Mouse (Mus musculus): ENCODE data around the gene Pan3. TPM values are rescaled to one million over a fixed set of nuclear protein-coding genes. Genes with fewer than 3 reads are reported as not detected.

The Pan3 gene
- polyA plus RNA-seq (2014; fragmentation: Illumina TruSeq; extraction: RNeasy Lipid Tissue Mini Kit (QIAGEN cat#74804); ENCODE audit: low read depth, low replicate concordance) = 154 TPM

GRCm38 (mm10) chr5:147429535-147430305 lies at the start of gene Pan3:
Pan3 (plus strand) TSS chr5:147430161.

GRCm38 (mm10) chr5:147399843-147400504 lies 30.0 kb upstream of the Pan3 start, which contains the start of gene Flt3:
Flt3 (minus strand) TSS chr5:147400489.

Other genes with a start within 250 kb of the Pan3 start
- gene Gsx1, start 241.5 kb upstream of the Pan3 start, polyA plus RNA-seq (2014; fragmentation: Illumina TruSeq; extraction: RNeasy Lipid Tissue Mini Kit (QIAGEN cat#74804); ENCODE audit: low read depth, low replicate concordance) = not detected
- gene Pdx1, start 160.2 kb upstream of the Pan3 start, polyA plus RNA-seq (2014; fragmentation: Illumina TruSeq; extraction: RNeasy Lipid Tissue Mini Kit (QIAGEN cat#74804); ENCODE audit: low read depth, low replicate concordance) = not detected
- not detected for gene Cdx2, start 122.9 kb upstream of the Pan3 start, polyA plus RNA-seq (2014; fragmentation: Illumina TruSeq; extraction: RNeasy Lipid Tissue Mini Kit (QIAGEN cat#74804); ENCODE audit: low read depth, low replicate concordance)
- not detected for gene Urad, start 107.7 kb upstream of the Pan3 start, polyA plus RNA-seq (2014; fragmentation: Illumina TruSeq; extraction: RNeasy Lipid Tissue Mini Kit (QIAGEN cat#74804); ENCODE audit: low read depth, low replicate concordance)
- 1.1 TPM for gene Flt3, start 29.7 kb upstream of the Pan3 start, polyA plus RNA-seq (2014; fragmentation: Illumina TruSeq; extraction: RNeasy Lipid Tissue Mini Kit (QIAGEN cat#74804); ENCODE audit: low read depth, low replicate concordance)

Measured in testis, adult 10 weeks (tissue).